Mouse (Mus musculus) heart, embryonic 16.5 days (tissue): ENCODE results near the gene Gm42674. TPM values are rescaled to one million over a fixed set of nuclear protein-coding genes. Genes with fewer than 3 reads are reported as not detected.

Experiments
- ATAC-seq: fragments of 200-750 bp; cut with Nextera tagmentation; replicated peaks from 2 replicates; pipeline ENCODE4 v1.8.0; 2017; ENCODE audit warnings: moderate number of reproducible peaks; ENCODE audit not compliant: insufficient read depth, low FRiP score; ENCODE audit errors: extremely low read depth
- H3K27ac ChIP-seq: fragments of 300-500 bp; sonication (generic); 2 replicates; pipeline ENCODE4 v1.5.1; 2014; ENCODE audit warnings: mild to moderate bottlenecking, low read length, control low read depth, moderate library complexity
- H3K27me3 ChIP-seq: fragments of 300-500 bp; sonication (generic); 2 replicates; pipeline ENCODE4 v1.6.1; 2014; ENCODE audit warnings: low read length, mixed read lengths; ENCODE audit not compliant: control insufficient read depth, insufficient read depth
- H3K36me3 ChIP-seq: fragments of 300-500 bp; sonication (generic); 2 replicates; pipeline ENCODE4 v1.6.1; 2014; ENCODE audit not compliant: control insufficient read depth, insufficient read depth
- H3K4me1 ChIP-seq: fragments of 300-500 bp; sonication (generic); 2 replicates; pipeline ENCODE4 v1.6.1; 2014; ENCODE audit warnings: low read length, mixed read lengths; ENCODE audit not compliant: control insufficient read depth, insufficient read depth
- H3K4me2 ChIP-seq: fragments of 300-500 bp; sonication (generic); 2 replicates; pipeline ENCODE4 v1.6.1; 2014; ENCODE audit warnings: low read depth, mild to moderate bottlenecking, control low read depth, low read length
- H3K4me3 ChIP-seq: fragments of 300-500 bp; sonication (generic); 2 replicates; pipeline ENCODE4 v1.5.1; 2014; ENCODE audit warnings: mild to moderate bottlenecking, control low read depth, low read length
- H3K9ac ChIP-seq: fragments of 300-500 bp; sonication (generic); 2 replicates; pipeline ENCODE4 v1.6.1; 2014; ENCODE audit warnings: low read length, control low read depth
- H3K9me3 ChIP-seq: fragments of 300-500 bp; sonication (generic); replicated peaks from 2 replicates; pipeline ENCODE4 v1.6.1; 2016; ENCODE audit warnings: low read length; ENCODE audit not compliant: control insufficient read depth
- WGBS: fragments of 180-500 bp; shearing (Covaris S2); extraction: QIAGEN DNeasy Blood & Tissue Kit; methylation state at CpG from one replicate; pipeline ENCODE4 v1.1.7; 2014; 5-methylcytosine and 5-hydroxymethylcytosine counted together
- polyA plus RNA-seq: library from polyadenylated mRNA; unstranded; fragments of >200 nt; fragmentation: Nextera tagmentation; extraction: Ambion mirVana; gene quantifications from 2 replicates; pipeline ENCODE4 v1.2.1, GENCODE M21; 2015

The Gm42674 gene
- not detected in 2 replicates for polyA plus RNA-seq

DNA sequence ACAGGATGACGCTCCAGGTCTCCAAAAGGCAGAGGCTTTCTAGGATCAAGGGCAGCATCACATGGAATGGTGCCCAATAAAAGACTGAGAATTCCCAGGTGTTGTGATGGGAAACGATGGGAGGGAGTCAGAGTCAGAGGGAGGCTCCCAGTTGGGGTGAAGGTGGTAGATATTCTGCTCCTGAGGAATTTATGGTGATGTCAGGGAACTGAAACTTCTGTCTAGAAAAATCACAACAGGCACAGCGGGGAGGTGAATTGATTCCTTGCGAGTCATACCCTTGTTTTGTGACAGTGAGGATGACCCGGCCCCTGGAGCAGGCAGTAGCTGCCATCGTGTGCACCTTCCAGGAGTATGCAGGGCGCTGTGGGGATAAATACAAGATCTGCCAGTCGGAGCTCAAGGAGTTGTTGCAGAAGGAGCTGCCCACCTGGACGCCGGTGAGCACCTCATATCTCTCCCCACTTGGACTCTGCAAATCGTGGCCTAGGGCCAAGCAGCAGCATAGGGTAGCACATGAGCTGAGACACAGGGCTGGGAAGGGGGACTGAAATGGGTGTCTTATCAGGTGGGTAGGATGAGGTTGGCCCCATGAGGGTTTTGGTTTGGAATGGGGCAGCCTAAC is at the start of gene Gm42674:
Gm42674 (plus strand) TSS at position 419 of the 625 bp plus-strand sequence.
- no peaks in the 10 kb centered on the region for H3K9me3 ChIP-seq
- H3K27me3 ChIP-seq, result no peaks in the 10 kb centered on the region
- H3K4me2 ChIP-seq, result no peak within 1 kb of the TSS
- H3K27ac ChIP-seq, result no peak within 1 kb of the TSS
- H3K4me1 ChIP-seq, result peaks cover 20% of the 10 kb centered on the region
- no peak within 1 kb of the TSS for H3K4me3 ChIP-seq
- WGBS, result 57% methylated on average over 11 of the region's 11 CpGs
- no peak within 1 kb of the TSS for H3K9ac ChIP-seq
- H3K36me3 ChIP-seq, result no peaks in the 10 kb centered on the region
- no peak for ATAC-seq

DNA sequence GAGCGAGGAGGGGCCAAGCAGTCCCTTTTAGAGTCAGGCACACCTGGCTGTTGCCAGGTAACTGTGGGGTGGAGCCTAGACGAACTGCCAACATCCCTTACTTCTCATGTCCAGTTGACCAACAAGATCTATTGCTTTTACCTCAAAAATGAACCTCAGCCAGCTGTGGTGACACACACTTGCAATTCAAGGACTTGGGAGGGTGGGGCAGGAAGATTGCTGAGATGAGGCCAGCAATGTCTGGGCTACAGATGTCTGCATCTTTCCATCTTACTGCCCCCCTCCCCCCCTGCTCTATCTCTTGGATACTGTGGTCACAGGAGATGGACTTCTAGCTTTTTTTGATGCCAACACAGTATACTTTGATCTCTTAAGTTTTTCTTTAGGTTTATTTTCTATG is 49.5 kb upstream of the Gm42674 start:
- Histone ChIP-seq H3K4me1 (peaks cover 5% of the 10 kb centered on the region), H3K4me3 (no peak overlapping the region), H3K9me3 (no peaks in the 10 kb centered on the region), H3K4me2 (no peak overlapping the region), H3K9ac (no peak overlapping the region), H3K36me3 (no peaks in the 10 kb centered on the region), H3K27ac (no peak overlapping the region), H3K27me3 (no peaks in the 10 kb centered on the region)
- 80% methylated on average over 2 of the region's 2 CpGs for WGBS
- ATAC-seq, result no peak

DNA sequence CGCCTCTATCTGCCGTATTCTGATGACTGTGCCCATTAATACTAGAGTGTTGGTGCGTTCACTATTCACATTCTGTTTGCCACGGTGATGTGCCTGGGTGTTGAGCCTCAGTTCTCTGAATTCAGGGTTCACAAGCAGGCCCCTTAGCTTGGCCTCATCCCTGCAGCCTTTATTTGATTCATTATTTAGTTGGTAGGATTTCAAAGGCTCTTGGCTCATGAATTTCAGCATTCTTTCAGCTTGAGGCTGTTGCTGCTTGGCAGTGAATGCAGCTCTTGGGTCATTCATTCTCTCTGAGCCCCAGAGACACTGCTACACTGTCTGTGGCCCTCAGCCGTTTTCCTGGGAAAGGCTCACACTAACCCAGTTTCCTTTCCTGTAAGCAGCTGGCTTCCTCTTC is 45.8 kb upstream of the Gm42674 start:
- H3K9me3 ChIP-seq, result no peaks in the 10 kb centered on the region
- ATAC-seq, result no peak
- WGBS, result 70% methylated on average over 5 of the region's 5 CpGs
- H3K9ac ChIP-seq, result no peak overlapping the region
- no peaks in the 10 kb centered on the region for H3K4me1 ChIP-seq
- H3K27ac ChIP-seq, result no peak overlapping the region
- H3K4me2 ChIP-seq, result no peak overlapping the region
- H3K4me3 ChIP-seq, result no peak overlapping the region
- no peaks in the 10 kb centered on the region for H3K36me3 ChIP-seq
- H3K27me3 ChIP-seq, result no peaks in the 10 kb centered on the region

DNA sequence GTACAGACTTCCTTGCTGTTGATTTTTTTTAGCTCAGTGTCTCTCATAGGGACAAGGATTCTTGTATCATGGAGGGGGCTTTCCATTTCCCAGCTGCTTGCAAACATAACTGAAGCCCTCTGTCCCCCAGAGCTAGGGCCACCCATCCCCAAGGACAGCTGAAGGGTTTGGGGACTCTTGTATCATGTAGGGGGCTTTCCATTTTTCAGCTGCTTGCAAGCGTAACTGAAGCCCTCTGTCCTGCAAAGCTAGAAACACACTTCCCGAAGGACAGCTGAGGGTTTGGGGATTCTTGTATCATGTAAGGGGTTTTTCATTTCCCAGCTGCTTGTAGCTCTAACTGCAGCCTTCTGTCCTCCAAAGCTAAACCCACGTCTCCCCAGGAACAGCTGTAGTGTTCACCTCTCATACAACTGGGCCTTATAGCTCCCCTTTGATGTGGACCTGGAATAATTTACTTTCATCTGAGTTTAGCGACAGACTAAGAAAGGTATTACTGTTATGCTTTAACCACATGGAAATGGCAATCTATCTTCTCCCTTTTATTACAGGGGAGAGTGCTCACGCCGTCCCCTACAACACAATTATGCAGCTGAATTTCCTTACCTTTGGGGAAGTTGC is 41.6 kb upstream of the Gm42674 start, which contains the start of gene S100a3:
S100a3 (plus strand) TSS at position 571 of the 621 bp plus-strand sequence.
- Histone ChIP-seq H3K27ac (peak within 1 kb of the TSS; percentile 31), H3K4me2 (no peak within 1 kb of the TSS), H3K27me3 (no peaks in the 10 kb centered on the region), H3K36me3 (no peaks in the 10 kb centered on the region), H3K4me1 (no peaks in the 10 kb centered on the region), H3K9ac (no peak within 1 kb of the TSS), H3K4me3 (no peak within 1 kb of the TSS), H3K9me3 (no peaks in the 10 kb centered on the region)
- no peak for ATAC-seq
- 77% methylated on average over 6 of the region's 6 CpGs for WGBS

DNA sequence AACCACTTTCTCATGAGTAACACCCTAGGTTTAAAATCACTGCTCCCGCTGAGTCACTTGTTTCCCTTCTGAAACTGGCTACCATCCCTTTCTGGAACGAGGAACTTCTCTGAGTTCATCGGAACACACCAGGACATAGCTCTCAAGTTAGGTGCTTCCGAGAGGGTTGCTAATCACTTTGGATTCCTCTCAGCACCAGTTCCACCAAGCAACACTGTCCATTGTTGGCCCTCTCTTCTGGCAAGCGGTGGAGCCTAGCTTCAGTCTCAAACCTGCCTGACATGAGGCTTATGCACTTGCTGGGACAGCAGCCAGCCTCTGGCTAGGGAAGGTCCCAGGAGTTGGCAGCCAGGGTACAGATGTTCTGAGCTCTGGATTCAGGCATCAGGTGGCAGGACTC is 27.0 kb upstream of the Gm42674 start:
- H3K4me3 ChIP-seq, result no peak overlapping the region
- WGBS, result 63% methylated on average over 5 of the region's 5 CpGs
- no peaks in the 10 kb centered on the region for H3K9me3 ChIP-seq
- H3K9ac ChIP-seq, result no peak overlapping the region
- H3K36me3 ChIP-seq, result no peaks in the 10 kb centered on the region
- no peak for ATAC-seq
- H3K27ac ChIP-seq, result no peak overlapping the region
- no peaks in the 10 kb centered on the region for H3K27me3 ChIP-seq
- no peak overlapping the region for H3K4me2 ChIP-seq
- peaks cover 4% of the 10 kb centered on the region; the same call in 1 of the 2 replicates for H3K4me1 ChIP-seq

DNA sequence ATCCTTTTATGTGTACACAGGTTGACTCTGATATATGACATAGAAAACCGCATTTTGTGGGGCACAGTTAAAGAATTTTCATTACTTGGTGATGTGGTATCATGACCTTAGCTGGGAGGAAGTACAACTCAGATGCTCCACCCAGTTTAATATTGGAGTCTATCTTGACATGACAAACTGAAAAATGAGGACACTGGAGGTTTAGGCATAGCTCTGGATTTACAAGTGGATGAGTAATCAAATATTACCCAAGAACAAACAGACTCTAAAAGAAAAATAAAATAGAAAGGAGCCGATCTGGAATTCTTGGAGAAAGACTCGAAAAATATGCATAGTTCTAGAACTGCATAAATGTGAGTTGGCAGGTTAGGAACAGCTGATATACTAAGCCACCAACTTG is 26.4 kb upstream of the Gm42674 start:
- Histone ChIP-seq H3K4me1 (peaks cover 4% of the 10 kb centered on the region; the same call in 1 of the 2 replicates), H3K9me3 (no peaks in the 10 kb centered on the region), H3K9ac (no peak overlapping the region), H3K36me3 (no peaks in the 10 kb centered on the region), H3K27me3 (no peaks in the 10 kb centered on the region), H3K4me2 (no peak overlapping the region), H3K27ac (no peak overlapping the region), H3K4me3 (no peak overlapping the region)
- 71% methylated on average over 3 of the region's 3 CpGs for WGBS
- ATAC-seq, result no peak

DNA sequence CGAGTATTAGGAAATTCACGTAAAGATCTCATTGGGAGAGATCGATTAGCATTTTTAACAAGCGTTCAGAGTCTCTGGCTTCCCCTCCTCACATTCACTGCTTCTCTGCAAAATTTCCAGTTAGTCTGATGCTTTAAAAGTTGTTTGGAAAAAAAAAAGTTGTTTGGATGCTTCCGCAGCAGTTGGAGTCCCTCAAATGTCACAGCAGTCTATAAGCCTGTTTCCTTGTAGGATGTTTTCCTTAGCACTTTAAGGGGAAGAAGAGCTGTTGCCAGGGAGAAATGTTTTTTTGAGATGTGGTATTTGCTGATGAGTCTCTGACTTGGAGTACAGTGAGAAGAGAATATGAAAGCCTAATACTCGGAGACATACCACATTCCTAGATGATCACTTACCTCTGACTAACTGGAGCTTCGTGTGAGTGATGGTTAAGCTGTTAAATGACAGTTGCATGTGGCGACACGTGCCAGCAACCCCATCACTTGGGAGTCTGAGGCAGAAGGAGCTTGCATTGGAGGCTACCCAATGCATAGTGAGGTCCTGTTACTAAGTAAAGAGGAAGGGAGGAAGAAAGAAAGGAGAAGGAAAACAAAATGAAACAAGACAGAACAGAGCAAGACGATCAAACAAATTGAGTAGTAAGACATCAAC is 25.2 kb upstream of the Gm42674 start:
- Histone ChIP-seq H3K9me3 (no peaks in the 10 kb centered on the region), H3K27ac (no peak overlapping the region), H3K27me3 (no peaks in the 10 kb centered on the region), H3K4me3 (no peak overlapping the region), H3K4me2 (no peak overlapping the region), H3K4me1 (peaks cover 4% of the 10 kb centered on the region; the same call in 1 of the 2 replicates), H3K9ac (no peak overlapping the region), H3K36me3 (no peaks in the 10 kb centered on the region)
- 65% methylated on average over 10 of the region's 10 CpGs for WGBS
- no peak for ATAC-seq

DNA sequence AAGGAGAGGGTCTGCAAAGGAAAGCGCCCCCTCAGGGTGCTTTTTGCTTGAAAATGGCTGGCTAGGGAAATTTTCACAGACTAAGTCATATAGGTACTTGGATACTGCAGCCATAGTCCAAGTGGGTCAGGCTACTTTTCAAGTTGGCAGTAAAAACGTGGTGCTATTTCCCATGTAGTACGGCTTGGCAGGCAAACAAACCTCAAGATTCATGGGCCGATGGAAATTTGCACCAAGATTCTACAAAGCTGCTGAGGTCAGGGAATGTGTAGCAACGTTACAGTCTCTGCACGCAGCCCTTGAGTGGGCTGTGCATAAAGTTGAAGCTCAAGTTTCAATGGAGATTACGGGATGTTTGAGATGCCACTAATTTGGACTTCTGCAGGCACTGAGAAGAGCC is 22.3 kb upstream of the Gm42674 start:
- Histone ChIP-seq H3K4me3 (no peak overlapping the region), H3K27me3 (no peaks in the 10 kb centered on the region), H3K9ac (no peak overlapping the region), H3K9me3 (0 out of 2 replicates have a peak, but pooled peaks cover 2% of the 10 kb centered on the region), H3K4me2 (no peak overlapping the region), H3K4me1 (peaks cover 4% of the 10 kb centered on the region; the same call in 1 of the 2 replicates), H3K36me3 (no peaks in the 10 kb centered on the region), H3K27ac (no peak overlapping the region)
- no peak for ATAC-seq
- 54% methylated on average over 7 of the region's 7 CpGs for WGBS

DNA sequence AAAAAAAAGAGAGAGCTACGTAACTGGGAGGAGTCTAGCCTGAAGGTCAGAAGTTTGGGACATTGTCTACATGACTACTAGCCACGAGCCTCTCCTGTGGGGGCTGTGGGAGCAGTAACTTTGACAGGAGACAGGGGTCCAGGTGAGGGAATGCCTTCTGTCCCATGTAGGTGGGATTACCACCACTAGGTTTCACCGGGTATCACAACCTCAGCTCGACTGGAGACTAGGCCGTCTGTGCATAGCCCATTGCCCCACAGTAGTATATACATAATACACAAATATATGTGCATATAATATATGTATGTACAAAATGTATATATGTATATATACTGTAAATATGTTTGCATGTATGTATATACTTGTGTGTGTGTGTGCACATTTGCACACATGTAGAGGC is 20.6 kb upstream of the Gm42674 start:
- Histone ChIP-seq H3K27ac (no peak overlapping the region), H3K4me2 (no peak overlapping the region), H3K9me3 (0 out of 2 replicates have a peak, but pooled peaks cover 2% of the 10 kb centered on the region), H3K4me1 (peaks cover 4% of the 10 kb centered on the region; the same call in 1 of the 2 replicates), H3K27me3 (no peaks in the 10 kb centered on the region), H3K36me3 (no peaks in the 10 kb centered on the region), H3K9ac (no peak overlapping the region), H3K4me3 (no peak overlapping the region)
- WGBS, result 88% methylated on average over 5 of the region's 5 CpGs
- no peak for ATAC-seq
